Mouse (Mus musculus) embryo, embryonic 10.5 days (tissue): ENCODE results near the gene Vmn1r28.
"Not testable (repeated sequence)": the region's sequence is repeated elsewhere in the genome, so short reads cannot be mapped to it uniquely, and the experiment has no call there.

Source experiments
- DNase-seq: peaks from one replicate; pipeline ENCODE4 v3.0.0-alpha.2; 2015; ENCODE audit warnings: low spot score

Gene Vmn1r28

GRCm38 (mm10) chr6:58261737-58262136, at the start of gene Vmn1r28:
Gene Vmn1r28 (plus strand): TSS chr6:58262037.
- no peak for DNase-seq

- DNase-seq = no peak
These were observed 45.7 kb upstream of the Vmn1r28 start for GRCm38 (mm10) chr6:58216119-58216518.

GRCm38 (mm10) chr6:58218721-58219120, 43.1 kb upstream of the Vmn1r28 start, which contains the start of gene Vmn1r27:
Gene Vmn1r27 (minus strand): TSS chr6:58218821.
- DNase-seq = no peak

GRCm38 (mm10) chr6:58279661-58280060, 17.8 kb downstream of the Vmn1r28 start:
- not testable (repeated sequence) for DNase-seq

GRCm38 (mm10) chr6:58292201-58292600, 30.4 kb downstream of the Vmn1r28 start:
- no peak for DNase-seq

- not testable (repeated sequence) for DNase-seq
These were observed 36.7 kb downstream of the Vmn1r28 start for GRCm38 (mm10) chr6:58298511-58298910.

- DNase-seq = no peak
These were observed 39.4 kb downstream of the Vmn1r28 start, which contains the start of gene Vmn1r29 for GRCm38 (mm10) chr6:58301249-58301648. Gene Vmn1r29 (plus strand): TSS chr6:58301549.
